Mouse (Mus musculus): ENCODE results near the gene Hyal2. TPM values are rescaled to one million over a fixed set of nuclear protein-coding genes. Genes with fewer than 3 reads are reported as not detected.

Hyal2 gene
- polyA plus RNA-seq, 1 experiment: 39.8 TPM

DNA sequence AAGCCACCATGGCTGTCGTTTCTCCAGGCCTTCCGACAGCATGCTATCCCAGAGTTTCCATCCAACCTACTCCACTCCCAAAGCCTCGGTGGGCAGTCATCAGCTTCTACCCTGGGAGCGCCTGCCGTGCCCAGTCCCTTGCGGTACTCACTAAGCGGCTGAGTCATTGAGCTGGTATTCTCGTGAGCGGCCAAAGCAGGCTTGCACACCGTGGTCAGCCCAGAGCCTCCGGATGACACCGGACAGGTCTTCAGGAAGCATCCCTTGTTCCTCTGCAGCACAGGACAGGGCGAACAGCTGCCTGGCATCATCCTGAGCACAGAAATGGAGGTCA, 51.8 kb downstream of the Hyal2 start:
- WGBS: 93% methylated on average over 13 of the region's 13 CpGs
- no peaks in the 10 kb centered on the region for H3K27me3 ChIP-seq (ENCODE audit: control insufficient read depth, insufficient read depth, low read length)
- DNase-seq: no peak
- peaks cover 63% of the 10 kb centered on the region for H3K36me3 ChIP-seq (ENCODE audit: control insufficient read depth, insufficient read depth, low read length)
- H3K27ac ChIP-seq (ENCODE audit: control insufficient read depth, insufficient read depth, low read length): no peak overlapping the region
- peaks cover 11% of the 10 kb centered on the region for H3K4me1 ChIP-seq (replicated peaks; ENCODE audit: control insufficient read depth, insufficient read depth, low read length)
- no peak for TF ChIP-seq CTCF (IDR thresholded peaks at IDR 0.05; ENCODE audit: borderline replicate concordance, control insufficient read depth, extremely low read depth, insufficient read depth, low read length, poor library complexity)
- no peak overlapping the region for H3K4me3 ChIP-seq (ENCODE audit: control insufficient read depth, insufficient read depth, low read length)

DNA sequence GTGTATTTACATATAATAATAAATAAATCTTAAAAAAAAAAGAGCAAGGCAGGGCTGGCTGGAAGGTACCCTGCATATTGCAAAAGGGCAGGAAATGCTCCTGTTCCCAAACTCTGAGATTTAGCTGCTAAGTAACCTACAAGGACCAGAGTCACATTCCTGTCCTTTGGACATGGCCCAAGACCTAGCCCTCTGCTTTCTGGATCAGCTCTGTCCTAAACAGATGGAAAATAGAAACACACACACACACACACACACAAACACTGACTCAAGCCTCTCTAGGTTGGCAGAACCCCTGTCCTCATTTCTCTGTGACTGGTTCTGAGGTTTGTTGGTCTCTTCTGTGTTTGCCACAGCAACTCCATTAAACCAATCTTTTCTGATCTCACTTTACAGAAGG, 53.2 kb downstream of the Hyal2 start:
- DNase-seq: no peak
- no peaks in the 10 kb centered on the region for H3K27me3 ChIP-seq (ENCODE audit: control insufficient read depth, insufficient read depth, low read length)
- no peak overlapping the region for H3K27ac ChIP-seq (ENCODE audit: control insufficient read depth, insufficient read depth, low read length)
- TF ChIP-seq CTCF (IDR thresholded peaks at IDR 0.05; ENCODE audit: borderline replicate concordance, control insufficient read depth, extremely low read depth, insufficient read depth, low read length, poor library complexity) (no peak), POLR2A (IDR thresholded peaks at IDR 0.05; ENCODE audit: control insufficient read depth, extremely low read depth, insufficient read depth, low read length, poor library complexity) (no peak)
- H3K4me3 ChIP-seq (ENCODE audit: control insufficient read depth, insufficient read depth, low read length): no peak overlapping the region
- H3K36me3 ChIP-seq (ENCODE audit: control insufficient read depth, insufficient read depth, low read length): peaks cover 48% of the 10 kb centered on the region
- H3K4me1 ChIP-seq (replicated peaks; ENCODE audit: control insufficient read depth, insufficient read depth, low read length): peaks cover 23% of the 10 kb centered on the region

Other genes starting within 250 kb of the Hyal2 start
- gene Hemk1, start 229.6 kb upstream of the Hyal2 start, polyA plus RNA-seq (2012; rRNA removed): 23.6 and 25.5 TPM in 2 replicates
- 0.91 and 1.2 TPM in 2 replicates for gene 6430571L13Rik, start 227.3 kb upstream of the Hyal2 start, polyA plus RNA-seq (2012; rRNA removed)
- gene Cacna2d2, start 168.3 kb upstream of the Hyal2 start, polyA plus RNA-seq (2012; rRNA removed): 7.7 and 8.9 TPM in 2 replicates
- 49.6 and 55.7 TPM in 2 replicates for gene Tmem115, start 34.0 kb upstream of the Hyal2 start, polyA plus RNA-seq (2012; rRNA removed)
- 78.7 and 84.3 TPM in 2 replicates for gene Cyb561d2, start 25.8 kb upstream of the Hyal2 start, polyA plus RNA-seq (2012; rRNA removed)
- gene Nprl2, start 25.7 kb upstream of the Hyal2 start, polyA plus RNA-seq (2012; rRNA removed): 74.5 and 83.5 TPM in 2 replicates
- gene Zmynd10, start 20.6 kb upstream of the Hyal2 start, polyA plus RNA-seq (2012; rRNA removed): 2.9 and 3.4 TPM in 2 replicates
- gene Rassf1, start 16.4 kb upstream of the Hyal2 start, polyA plus RNA-seq (2012; rRNA removed): 48.8 and 50.8 TPM in 2 replicates
- gene Tusc2, start 4.7 kb upstream of the Hyal2 start, polyA plus RNA-seq (2012; rRNA removed): 67.3 and 68.1 TPM in 2 replicates
- gene Hyal1, start 9.0 kb downstream of the Hyal2 start, polyA plus RNA-seq (2012; rRNA removed): 8.3 and 10.9 TPM in 2 replicates
- gene Naa80, start 10.9 kb downstream of the Hyal2 start, polyA plus RNA-seq (2012; rRNA removed): 102 and 103 TPM in 2 replicates
- gene Hyal3, start 12.9 kb downstream of the Hyal2 start, polyA plus RNA-seq (2012; rRNA removed): 2.4 TPM in 2 replicates
- gene Ifrd2, start 19.7 kb downstream of the Hyal2 start, polyA plus RNA-seq (2012; rRNA removed): 65.1 and 67.4 TPM in 2 replicates
- gene Sema3b, start 41.3 kb downstream of the Hyal2 start, polyA plus RNA-seq (2012; rRNA removed): 4.3 and 4.9 TPM in 2 replicates
- gene Gnai2, start 67.4 kb downstream of the Hyal2 start, polyA plus RNA-seq (2012; rRNA removed): 1,154 and 1,267 TPM in 2 replicates
- 9.1 and 11.2 TPM in 2 replicates for gene Slc38a3, start 101.6 kb downstream of the Hyal2 start, polyA plus RNA-seq (2012; rRNA removed)
- gene Gnat1, start 111.8 kb downstream of the Hyal2 start, polyA plus RNA-seq (2012; rRNA removed): 0.13 and 0.34 TPM in 2 replicates
- 35.5 and 41.3 TPM in 2 replicates for gene Sema3f, start 142.5 kb downstream of the Hyal2 start, polyA plus RNA-seq (2012; rRNA removed)
- gene Rbm5, start 203.1 kb downstream of the Hyal2 start, polyA plus RNA-seq (2012; rRNA removed): 176 and 197 TPM in 2 replicates

All from thymus, adult 2 months (tissue).